Mouse (Mus musculus) limb, embryonic 10.5 days (tissue): ENCODE data around the gene Gm13272. TPM values are rescaled to one million over a fixed set of nuclear protein-coding genes. Genes with fewer than 3 reads are reported as not detected.
"Not testable (repeated sequence)": the region's sequence is repeated elsewhere in the genome, so short reads cannot be mapped to it uniquely, and the experiment has no call there.

Experiments used
- DNase-seq: peaks from one replicate; pipeline ENCODE4 v3.0.0-alpha.2; 2017; ENCODE audit warnings: low spot score
- H3K27ac ChIP-seq: fragments of 300-500 bp; sonication (generic); 2 replicates; pipeline ENCODE4 v1.5.1; 2016; ENCODE audit warnings: mild to moderate bottlenecking
- H3K27me3 ChIP-seq: fragments of 300-500 bp; sonication (generic); 2 replicates; pipeline ENCODE4 v1.6.1; 2016; ENCODE audit warnings: low read depth, mild to moderate bottlenecking; ENCODE audit not compliant: poor library complexity, severe bottlenecking
- H3K36me3 ChIP-seq: fragments of 300-500 bp; sonication (generic); 2 replicates; pipeline ENCODE4 v1.6.1; 2016; ENCODE audit warnings: mild to moderate bottlenecking, moderate library complexity
- H3K4me1 ChIP-seq: fragments of 300-500 bp; sonication (generic); 2 replicates; pipeline ENCODE4 v1.6.1; 2016
- H3K4me3 ChIP-seq: fragments of 300-500 bp; sonication (generic); 2 replicates; pipeline ENCODE4 v1.5.1; 2016; ENCODE audit warnings: mild to moderate bottlenecking, moderate library complexity
- H3K9me3 ChIP-seq: fragments of 300-500 bp; sonication (generic); replicated peaks from 2 replicates; pipeline ENCODE4 v1.6.1; 2016; ENCODE audit warnings: mild to moderate bottlenecking
- WGBS: fragments of 180-500 bp; shearing (Covaris S2); methylation state at CpG from one replicate; pipeline ENCODE4 v1.1.7; 2016; 5-methylcytosine and 5-hydroxymethylcytosine counted together
- polyA plus RNA-seq: library from polyadenylated mRNA; unstranded; fragments of >200 nt; fragmentation: Nextera tagmentation; extraction: Ambion mirVana; gene quantifications from 2 replicates; pipeline ENCODE4 v1.2.1, GENCODE M21; 2016

Gene Gm13272
- polyA plus RNA-seq, 1 experiment from 2014 or later = not detected

DNA sequence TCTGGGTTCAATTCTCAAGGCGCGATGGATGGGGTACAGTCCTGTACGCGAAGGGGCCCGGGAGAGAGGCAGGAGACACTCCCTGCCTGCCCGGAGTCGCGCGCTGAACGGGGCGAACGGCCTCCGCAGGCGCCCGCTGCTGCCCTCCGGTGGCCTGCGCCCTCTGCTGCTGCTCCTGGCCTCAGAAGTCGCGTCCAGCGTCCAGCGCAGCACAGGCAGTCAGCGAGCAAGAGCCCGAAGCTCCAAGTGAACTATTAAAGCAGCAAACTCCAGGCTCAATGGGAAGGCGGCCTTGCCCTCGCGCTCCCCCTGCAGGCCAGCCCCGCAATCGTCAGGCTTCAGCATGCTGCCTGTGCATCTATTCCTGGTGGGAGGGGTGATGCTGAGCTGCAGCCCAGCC lies 19.2 kb upstream of the Gm13272 start:
- peak; percentile 66 for DNase-seq
- peak overlapping the region; percentile 62; the same call in 1 of the 2 replicates for H3K27ac ChIP-seq
- H3K4me3 ChIP-seq = peak overlapping the region; percentile 40
- not testable (repeated sequence) for H3K27me3 ChIP-seq, H3K4me1 ChIP-seq, H3K9me3 ChIP-seq, H3K36me3 ChIP-seq
- WGBS = 1% methylated on average over 28 of the region's 28 CpGs

GRCm38 (mm10) chr4:88761776-88762175 lies 17.9 kb upstream of the Gm13272 start:
- H3K27ac ChIP-seq, DNase-seq, H3K4me3 ChIP-seq, H3K4me1 ChIP-seq, H3K9me3 ChIP-seq, H3K36me3 ChIP-seq, H3K27me3 ChIP-seq: not testable (repeated sequence)
- 67% methylated on average over 6 of the region's 8 CpGs for WGBS

- not testable (repeated sequence) for H3K4me3 ChIP-seq, H3K36me3 ChIP-seq, H3K4me1 ChIP-seq, H3K9me3 ChIP-seq, H3K27me3 ChIP-seq, H3K27ac ChIP-seq, DNase-seq
- 51% methylated on average over 9 of the region's 9 CpGs for WGBS
Measured at GRCm38 (mm10) chr4:88762341-88762740, 17.3 kb upstream of the Gm13272 start.

DNA sequence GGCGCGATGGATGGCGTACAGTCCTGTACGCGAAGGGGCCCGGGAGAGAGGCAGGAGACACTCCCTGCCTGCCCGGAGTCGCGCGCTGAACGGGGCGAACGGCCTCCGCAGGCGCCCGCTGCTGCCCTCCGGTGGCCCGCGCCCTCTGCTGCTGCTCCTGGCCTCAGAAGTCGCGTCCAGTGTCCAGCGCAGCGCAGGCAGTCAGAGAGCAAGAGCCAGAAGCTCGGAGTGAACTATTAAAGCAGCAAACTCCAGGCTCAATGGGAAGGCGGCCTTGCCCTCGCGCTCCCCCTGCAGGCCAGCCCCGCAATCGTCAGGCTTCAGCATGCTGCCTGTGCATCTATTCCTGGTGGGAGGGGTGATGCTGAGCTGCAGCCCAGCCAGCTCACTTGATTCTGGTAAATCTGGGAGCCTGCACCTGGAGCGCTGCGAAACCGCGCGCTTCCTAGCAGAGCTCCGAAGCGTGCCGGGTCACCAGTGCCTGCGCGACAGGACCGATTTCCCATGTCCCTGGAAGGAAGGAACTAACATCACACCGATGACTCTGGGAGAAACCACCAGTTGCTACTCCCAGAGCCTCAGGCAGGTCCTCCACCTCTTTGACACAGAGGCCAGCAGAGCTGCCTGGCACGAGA lies 16.1 kb upstream of the Gm13272 start:
- not testable (repeated sequence) for H3K9me3 ChIP-seq, H3K4me1 ChIP-seq, H3K27me3 ChIP-seq, H3K36me3 ChIP-seq
- H3K4me3 ChIP-seq = peak overlapping the region; percentile 37
- peak; percentile 62 for DNase-seq
- WGBS = 2% methylated on average over 35 of the region's 42 CpGs
- peak overlapping the region; percentile 42; the same call in 1 of the 2 replicates for H3K27ac ChIP-seq

DNA sequence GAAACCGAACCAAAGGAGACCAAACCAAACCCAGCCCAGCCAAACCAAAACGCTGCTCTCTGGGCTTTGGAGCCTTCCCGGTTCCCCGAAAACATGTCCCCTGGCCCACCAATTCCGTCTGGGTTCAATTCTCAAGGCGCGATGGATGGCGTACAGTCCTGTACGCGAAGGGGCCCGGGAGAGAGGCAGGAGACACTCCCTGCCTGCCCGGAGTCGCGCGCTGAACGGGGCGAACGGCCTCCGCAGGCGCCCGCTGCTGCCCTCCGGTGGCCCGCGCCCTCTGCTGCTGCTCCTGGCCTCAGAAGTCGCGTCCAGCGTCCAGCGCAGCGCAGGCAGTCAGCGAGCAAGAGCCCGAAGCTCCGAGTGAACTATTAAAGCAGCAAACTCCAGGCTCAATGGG lies 6.1 kb upstream of the Gm13272 start, which contains the start of gene Gm13290:
Gene Gm13290 (plus strand): TSS at position 301 of the 400 bp plus-strand sequence.
- H3K27ac ChIP-seq, H3K4me1 ChIP-seq, H3K9me3 ChIP-seq, H3K27me3 ChIP-seq, H3K36me3 ChIP-seq, H3K4me3 ChIP-seq, DNase-seq: not testable (repeated sequence)
- whole genome bisulfite sequencing = no CpG with 5 or more reads among the region's 32 CpGs

- H3K27ac ChIP-seq, H3K4me3 ChIP-seq, H3K36me3 ChIP-seq, H3K9me3 ChIP-seq, H3K27me3 ChIP-seq, H3K4me1 ChIP-seq, DNase-seq: not testable (repeated sequence)
- no CpG with 5 or more reads among the region's 29 CpGs for WGBS
Measured at GRCm38 (mm10) chr4:88776622-88777021, 3.0 kb upstream of the Gm13272 start, which contains the start of gene Gm13289. TSS of gene Gm13289 (plus strand) at chr4:88776922.

GRCm38 (mm10) chr4:88780320-88780719 lies 670 bp downstream of the Gm13272 start:
- H3K9me3 ChIP-seq, H3K36me3 ChIP-seq, H3K4me1 ChIP-seq, H3K27ac ChIP-seq, H3K27me3 ChIP-seq, DNase-seq, H3K4me3 ChIP-seq: not testable (repeated sequence)
- WGBS = 54% methylated on average over 16 of the region's 18 CpGs

- H3K27ac ChIP-seq, H3K4me1 ChIP-seq, H3K9me3 ChIP-seq, H3K36me3 ChIP-seq, H3K27me3 ChIP-seq, DNase-seq: not testable (repeated sequence)
- 18% methylated on average over 4 of the region's 7 CpGs for WGBS
- H3K4me3 ChIP-seq = peak within 1 kb of the TSS; percentile 31; the same call in 1 of the 2 replicates
Measured at GRCm38 (mm10) chr4:88781831-88782230, 2.2 kb downstream of the Gm13272 start, which contains the start of gene Ifnz. TSS of gene Ifnz (plus strand) at chr4:88782131.

DNA sequence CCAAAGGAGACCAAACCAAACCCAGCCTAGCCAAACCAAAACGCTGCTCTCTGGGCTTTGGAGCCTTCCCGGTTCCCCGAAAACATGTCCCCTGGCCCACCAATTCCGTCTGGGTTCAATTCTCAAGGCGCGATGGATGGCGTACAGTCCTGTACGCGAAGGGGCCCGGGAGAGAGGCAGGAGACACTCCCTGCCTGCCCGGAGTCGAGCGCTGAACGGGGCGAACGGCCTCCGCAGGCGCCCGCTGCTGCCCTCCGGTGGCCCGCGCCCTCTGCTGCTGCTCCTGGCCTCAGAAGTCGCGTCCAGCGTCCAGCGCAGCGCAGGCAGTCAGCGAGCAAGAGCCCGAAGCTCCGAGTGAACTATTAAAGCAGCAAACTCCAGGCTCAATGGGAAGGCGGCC lies 2.7 kb downstream of the Gm13272 start:
- H3K36me3 ChIP-seq, H3K27me3 ChIP-seq, H3K4me1 ChIP-seq, H3K27ac ChIP-seq, DNase-seq, H3K9me3 ChIP-seq: not testable (repeated sequence)
- WGBS = 0% methylated on average over 16 of the region's 31 CpGs
- peak overlapping the region; percentile 31; the same call in 1 of the 2 replicates for H3K4me3 ChIP-seq

DNA sequence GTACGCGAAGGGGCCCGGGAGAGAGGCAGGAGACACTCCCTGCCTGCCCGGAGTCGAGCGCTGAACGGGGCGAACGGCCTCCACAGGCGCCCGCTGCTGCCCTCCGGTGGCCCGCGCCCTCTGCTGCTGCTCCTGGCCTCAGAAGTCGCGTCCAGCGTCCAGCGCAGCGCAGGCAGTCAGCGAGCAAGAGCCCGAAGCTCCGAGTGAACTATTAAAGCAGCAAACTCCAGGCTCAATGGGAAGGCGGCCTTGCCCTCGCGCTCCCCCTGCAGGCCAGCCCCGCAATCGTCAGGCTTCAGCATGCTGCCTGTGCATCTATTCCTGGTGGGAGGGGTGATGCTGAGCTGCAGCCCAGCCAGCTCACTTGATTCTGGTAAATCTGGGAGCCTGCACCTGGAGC lies 5.8 kb downstream of the Gm13272 start, which contains the start of gene Gm13276:
Gene Gm13276 (plus strand): TSS at position 301 of the 400 bp plus-strand sequence.
- WGBS = no CpG with 5 or more reads among the region's 27 CpGs
- H3K27me3 ChIP-seq, H3K4me1 ChIP-seq, DNase-seq, H3K4me3 ChIP-seq, H3K36me3 ChIP-seq, H3K27ac ChIP-seq, H3K9me3 ChIP-seq: not testable (repeated sequence)

- WGBS = 0% methylated on average over 4 of the region's 28 CpGs
- DNase-seq, H3K4me1 ChIP-seq, H3K27ac ChIP-seq, H3K4me3 ChIP-seq, H3K36me3 ChIP-seq, H3K27me3 ChIP-seq, H3K9me3 ChIP-seq: not testable (repeated sequence)
Measured at GRCm38 (mm10) chr4:88788402-88788801, 8.8 kb downstream of the Gm13272 start, which contains the start of gene Gm13277. TSS of gene Gm13277 (plus strand) at chr4:88788632.

- H3K9me3 ChIP-seq, H3K36me3 ChIP-seq, H3K4me1 ChIP-seq, DNase-seq, H3K27ac ChIP-seq, H3K4me3 ChIP-seq, H3K27me3 ChIP-seq: not testable (repeated sequence)
- WGBS = no CpG with 5 or more reads among the region's 28 CpGs
Measured at GRCm38 (mm10) chr4:88791250-88791649, 11.6 kb downstream of the Gm13272 start, which contains the start of gene Gm13278. TSS of gene Gm13278 (plus strand) at chr4:88791550.

- WGBS = 2% methylated on average over 21 of the region's 52 CpGs
- DNase-seq, H3K4me1 ChIP-seq, H3K27ac ChIP-seq, H3K9me3 ChIP-seq, H3K4me3 ChIP-seq, H3K27me3 ChIP-seq, H3K36me3 ChIP-seq: not testable (repeated sequence)
Measured at GRCm38 (mm10) chr4:88793936-88794675, 14.5 kb downstream of the Gm13272 start, which contains the start of gene Gm13275. TSS of gene Gm13275 (plus strand) at chr4:88794487.
